Mouse (Mus musculus) kidney, embryonic 16.5 days (tissue): Measurements from ENCODE around the gene Alox12. TPM values are rescaled to one million over a fixed set of nuclear protein-coding genes. Genes with fewer than 3 reads are reported as not detected.
A peak's percentile ranks its signal among the peaks of the same experiment; 100 is the strongest.

Experiments
- ATAC-seq: fragments of 200-750 bp; cut with Nextera tagmentation; 2 replicates; pipeline ENCODE4 v1.8.0; 2017; ENCODE audit warnings: moderate TSS enrichment; ENCODE audit not compliant: low FRiP score, low TSS enrichment
- H3K27ac ChIP-seq: fragments of 300-500 bp; sonication (generic); 2 replicates; pipeline ENCODE4 v1.5.1; 2014; ENCODE audit warnings: low read length
- H3K27me3 ChIP-seq: fragments of 300-500 bp; sonication (generic); 2 replicates; pipeline ENCODE4 v1.6.1; 2014; ENCODE audit warnings: low read length, control low read depth, mixed read lengths; ENCODE audit not compliant: insufficient read depth
- H3K36me3 ChIP-seq: fragments of 300-500 bp; sonication (generic); 2 replicates; pipeline ENCODE4 v1.6.1; 2014; ENCODE audit warnings: low read length, control low read depth, mixed read lengths; ENCODE audit not compliant: insufficient read depth
- H3K4me1 ChIP-seq: fragments of 300-500 bp; sonication (generic); 2 replicates; pipeline ENCODE4 v1.6.1; 2014; ENCODE audit warnings: low read length, control low read depth, mixed read lengths; ENCODE audit not compliant: insufficient read depth
- H3K4me2 ChIP-seq: fragments of 300-500 bp; sonication (generic); replicated peaks from 2 replicates; pipeline ENCODE4 v1.6.1; 2014; ENCODE audit warnings: low read depth, low read length
- H3K4me3 ChIP-seq: fragments of 300-500 bp; sonication (generic); 2 replicates; pipeline ENCODE4 v1.5.1; 2014; ENCODE audit warnings: mild to moderate bottlenecking, low read length
- H3K9ac ChIP-seq: fragments of 300-500 bp; sonication (generic); replicated peaks from 2 replicates; pipeline ENCODE4 v1.6.1; 2014; ENCODE audit warnings: low read length
- H3K9me3 ChIP-seq: fragments of 300-500 bp; sonication (generic); 2 replicates; pipeline ENCODE4 v1.6.1; 2016; ENCODE audit warnings: low read length, control low read depth
- WGBS: fragments of 180-500 bp; shearing (Covaris S2); extraction: QIAGEN DNeasy Blood & Tissue Kit; methylation state at CpG from one replicate; pipeline ENCODE4 v1.1.7; 2014; 5-methylcytosine and 5-hydroxymethylcytosine counted together
- polyA plus RNA-seq: library from polyadenylated mRNA; unstranded; fragments of >200 nt; fragmentation: Nextera tagmentation; extraction: Ambion mirVana; gene quantifications from 2 replicates; pipeline ENCODE4 v1.2.1, GENCODE M21; 2015

Alox12 gene
- polyA plus RNA-seq, 1 experiment from 2014 or later = 6.9 TPM

DNA sequence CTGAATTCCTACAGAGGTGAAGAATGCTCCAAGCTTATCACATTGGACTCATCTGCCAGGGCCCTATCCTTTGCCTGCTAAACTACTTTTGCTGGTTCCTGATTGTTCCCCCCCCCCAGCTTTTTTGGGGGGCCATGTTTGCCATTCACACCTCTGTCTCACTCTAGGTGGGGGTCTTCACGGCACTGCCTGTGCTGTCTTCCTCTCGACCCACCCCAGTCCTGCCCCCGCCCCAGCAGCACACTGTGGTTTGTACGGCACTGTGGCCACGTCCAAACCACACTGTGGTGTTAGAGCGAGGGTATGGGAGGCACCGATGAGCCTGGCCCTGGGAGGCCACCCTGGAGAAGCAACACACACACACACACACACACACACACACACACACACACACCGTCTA lies 20.7 kb downstream of the Alox12 start:
- WGBS = 87% methylated on average over 8 of the region's 8 CpGs
- peaks cover 53% of the 10 kb centered on the region for H3K4me1 ChIP-seq
- H3K27me3 ChIP-seq = peaks cover 7% of the 10 kb centered on the region
- no peak overlapping the region for H3K4me3 ChIP-seq
- H3K4me2 ChIP-seq = no peak overlapping the region
- peaks cover 11% of the 10 kb centered on the region; the same call in 1 of the 2 replicates for H3K36me3 ChIP-seq
- 0 out of 2 replicates have a peak overlapping the region, but pooled peaks have one; percentile 25 for H3K9ac ChIP-seq
- ATAC-seq = no peak
- H3K9me3 ChIP-seq = no peaks in the 10 kb centered on the region
- 0 out of 2 replicates have a peak overlapping the region, but pooled peaks have one; percentile 17 for H3K27ac ChIP-seq

DNA sequence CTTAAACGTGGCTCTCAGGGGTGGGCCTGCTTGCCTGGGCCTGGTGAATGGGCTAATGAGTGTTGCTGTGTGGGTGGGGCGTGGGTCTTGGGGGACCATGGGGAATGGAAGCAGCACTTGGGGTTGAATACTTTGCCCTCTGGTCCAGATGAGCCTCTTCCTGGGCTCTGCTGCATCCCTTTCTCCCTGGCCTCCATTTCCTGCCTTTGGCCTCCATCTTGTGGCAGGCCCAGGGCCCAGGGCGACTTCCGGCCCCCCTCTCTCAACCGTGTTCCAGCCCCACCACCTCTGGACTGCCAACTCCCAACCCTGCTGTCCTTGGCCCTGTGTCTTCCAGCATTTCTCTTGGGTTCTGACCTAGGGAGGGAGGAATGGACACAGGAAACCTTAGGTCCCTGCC lies 21.1 kb downstream of the Alox12 start:
- Histone ChIP-seq H3K4me3 (no peak overlapping the region), H3K36me3 (peaks cover 11% of the 10 kb centered on the region; the same call in 1 of the 2 replicates), H3K4me2 (no peak overlapping the region; the same call in 1 of the 2 replicates), H3K27me3 (peaks cover 12% of the 10 kb centered on the region), H3K9me3 (no peaks in the 10 kb centered on the region), H3K27ac (0 out of 2 replicates have a peak overlapping the region, but pooled peaks have one; percentile 17), H3K4me1 (peaks cover 55% of the 10 kb centered on the region), H3K9ac (0 out of 2 replicates have a peak overlapping the region, but pooled peaks have one; percentile 25)
- WGBS = 56% methylated on average over 5 of the region's 5 CpGs
- no peak for ATAC-seq

DNA sequence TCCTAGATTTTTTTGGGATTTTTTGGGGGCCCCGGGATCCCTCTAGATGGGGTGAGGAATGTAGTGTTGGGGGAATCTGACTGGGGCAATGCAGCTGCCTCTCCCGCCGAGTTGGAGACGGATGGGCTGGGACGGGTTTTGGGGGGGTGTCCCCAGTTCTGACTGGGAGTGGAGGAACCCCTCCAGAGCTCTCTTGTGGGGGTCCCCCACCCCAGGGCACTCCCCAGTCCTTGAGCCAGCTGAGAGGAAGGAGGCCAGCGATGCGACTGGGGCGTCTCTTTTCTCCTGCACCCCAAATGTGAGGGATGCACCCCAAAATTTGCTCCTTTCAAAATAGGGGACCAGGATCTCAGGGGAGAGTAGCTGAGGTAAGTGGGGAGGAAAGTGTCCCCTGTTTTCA lies 22.1 kb downstream of the Alox12 start:
- WGBS = 40% methylated on average over 8 of the region's 8 CpGs
- Histone ChIP-seq H3K4me1 (peaks cover 47% of the 10 kb centered on the region), H3K27ac (peak overlapping the region; percentile 34; the same call in 1 of the 2 replicates), H3K9ac (peak overlapping the region; percentile 79), H3K9me3 (no peaks in the 10 kb centered on the region), H3K36me3 (peaks cover 11% of the 10 kb centered on the region; the same call in 1 of the 2 replicates), H3K27me3 (peaks cover 22% of the 10 kb centered on the region), H3K4me3 (peak overlapping the region; percentile 46), H3K4me2 (peak overlapping the region; percentile 77)
- no peak for ATAC-seq

DNA sequence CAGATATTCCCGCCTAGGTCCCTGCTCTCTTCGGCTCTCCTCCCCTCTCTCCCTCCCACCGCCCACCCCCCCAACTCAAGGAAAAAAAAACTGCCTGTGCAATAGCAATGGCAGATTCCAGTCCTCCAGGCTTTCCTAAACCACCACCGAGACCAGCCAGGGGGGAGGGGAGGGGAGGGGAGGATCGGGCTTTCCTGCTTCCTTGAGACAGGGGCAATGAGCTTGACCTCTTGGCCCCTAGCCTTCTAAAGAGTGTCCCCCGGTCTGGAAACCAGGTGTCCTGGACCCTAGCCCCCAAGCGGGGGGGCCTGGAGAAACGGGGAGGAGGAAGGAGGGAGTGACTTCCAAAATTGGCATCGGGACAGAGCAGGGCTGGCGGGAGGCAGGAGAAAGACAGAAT lies 22.6 kb downstream of the Alox12 start:
- no peaks in the 10 kb centered on the region for H3K9me3 ChIP-seq
- peak overlapping the region; percentile 34; the same call in 1 of the 2 replicates for H3K27ac ChIP-seq
- 5% methylated on average over 9 of the region's 10 CpGs for WGBS
- peaks cover 11% of the 10 kb centered on the region; the same call in 1 of the 2 replicates for H3K36me3 ChIP-seq
- H3K27me3 ChIP-seq = peaks cover 27% of the 10 kb centered on the region
- no peak for ATAC-seq
- peak overlapping the region; percentile 79 for H3K9ac ChIP-seq
- peak overlapping the region; percentile 77 for H3K4me2 ChIP-seq
- peaks cover 47% of the 10 kb centered on the region for H3K4me1 ChIP-seq
- H3K4me3 ChIP-seq = peak overlapping the region; percentile 46

DNA sequence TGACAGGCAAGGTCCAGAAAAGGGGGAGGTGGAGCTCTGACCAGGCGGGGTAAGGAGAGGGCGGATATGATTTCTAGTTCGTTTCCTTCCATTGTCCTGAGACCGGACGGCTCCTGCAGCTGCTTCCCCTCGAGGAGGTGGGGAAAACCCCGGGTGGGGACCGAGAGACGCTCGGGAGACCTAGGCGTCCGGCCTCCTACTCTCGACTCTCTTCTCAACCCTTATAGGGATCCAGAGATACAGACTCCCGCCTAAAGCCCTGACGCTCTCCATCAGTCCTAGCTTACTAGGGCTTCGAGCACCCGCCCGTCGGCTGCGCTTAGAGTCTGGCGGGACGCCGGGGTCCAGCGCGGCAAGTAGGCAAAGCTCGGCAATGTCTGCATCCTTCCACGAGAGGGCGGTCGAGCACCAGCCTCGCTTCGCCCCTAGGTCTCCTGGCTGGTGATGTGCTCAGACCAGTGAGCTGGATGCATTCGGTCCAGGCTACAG lies 24.9 kb downstream of the Alox12 start:
- Histone ChIP-seq H3K4me3 (peak overlapping the region; percentile 48), H3K27me3 (peaks cover 49% of the 10 kb centered on the region), H3K4me1 (peaks cover 38% of the 10 kb centered on the region), H3K4me2 (peak overlapping the region; percentile 56), H3K36me3 (peaks cover 5% of the 10 kb centered on the region; the same call in 1 of the 2 replicates), H3K9me3 (no peaks in the 10 kb centered on the region), H3K9ac (peak overlapping the region; percentile 12), H3K27ac (peak overlapping the region; percentile 82)
- peak; percentile 70 for ATAC-seq
- WGBS = under 1% methylated on average over 32 of the region's 32 CpGs

DNA sequence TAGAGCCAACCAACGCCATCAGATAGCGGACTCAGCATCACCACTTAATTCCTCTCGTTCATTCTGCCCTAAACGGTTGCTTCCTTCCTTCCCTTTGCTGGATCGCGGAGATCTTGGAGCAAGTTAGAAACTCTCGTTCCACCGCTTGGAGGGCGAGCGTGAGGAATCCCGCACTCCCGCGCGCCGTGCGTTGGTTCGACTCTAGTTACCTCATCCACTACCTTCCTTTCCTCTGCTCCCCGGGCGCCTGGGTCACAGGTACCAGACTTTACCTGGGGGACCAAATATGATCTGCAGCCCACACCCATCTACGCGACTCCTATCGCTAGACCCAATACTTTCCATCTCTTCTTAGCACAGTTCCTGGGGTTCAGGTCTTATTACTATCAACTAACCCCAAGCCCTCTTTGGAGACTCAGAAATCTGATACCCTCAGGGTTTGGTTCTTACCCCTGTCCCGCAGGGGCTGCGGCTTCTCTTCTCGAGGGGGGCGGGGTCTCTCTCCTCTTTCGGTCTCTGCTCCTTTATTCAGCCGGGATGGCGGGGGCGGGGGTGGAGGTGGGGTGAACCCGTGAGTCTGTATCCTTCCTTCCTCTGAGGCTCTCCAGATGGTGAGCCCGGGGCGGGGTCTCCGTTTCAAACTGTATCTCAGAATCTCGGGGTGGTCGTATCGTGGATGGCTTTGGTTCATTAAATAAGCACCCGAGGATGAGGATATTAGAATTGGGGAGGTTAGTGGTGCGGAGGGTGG lies 25.7 kb downstream of the Alox12 start, which contains the start of gene Bcl6b:
Gene Bcl6b (minus strand): TSS at position 539 of the 751 bp plus-strand sequence.
- Histone ChIP-seq H3K27ac (peak within 1 kb of the TSS; percentile 82), H3K9ac (peak within 1 kb of the TSS; percentile 69), H3K4me2 (peak within 1 kb of the TSS; percentile 56), H3K27me3 (peaks cover 49% of the 10 kb centered on the region), H3K4me3 (peak within 1 kb of the TSS; percentile 48), H3K9me3 (no peaks in the 10 kb centered on the region), H3K4me1 (peaks cover 38% of the 10 kb centered on the region), H3K36me3 (no peaks in the 10 kb centered on the region; the same call in 1 of the 2 replicates)
- under 1% methylated on average over 39 of the region's 39 CpGs for WGBS
- ATAC-seq = peak; percentile 11; the same call in 1 of the 2 replicates

DNA sequence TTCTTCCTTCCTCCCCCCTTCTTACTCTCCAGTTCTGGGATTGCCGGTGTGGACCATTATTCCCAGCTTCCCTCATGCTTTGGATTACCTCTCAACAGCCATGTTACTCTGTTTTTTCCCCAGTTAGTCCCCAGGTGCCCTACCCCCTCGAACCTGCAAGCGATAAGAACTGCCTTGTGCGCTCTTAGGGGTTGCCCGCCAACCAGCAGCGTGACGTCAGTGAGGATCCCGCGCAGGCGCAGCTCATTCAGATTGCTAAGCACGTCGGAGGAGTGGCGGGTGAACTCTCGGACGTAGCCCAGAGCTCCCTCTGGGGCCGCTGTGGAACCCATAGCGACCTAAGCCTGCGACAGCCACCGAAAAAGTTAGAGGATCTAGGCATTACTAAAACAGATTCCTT lies 26.3 kb downstream of the Alox12 start:
- Histone ChIP-seq H3K4me1 (peaks cover 34% of the 10 kb centered on the region), H3K9ac (peak overlapping the region; percentile 69), H3K4me2 (peak overlapping the region; percentile 56), H3K27ac (peak overlapping the region; percentile 46), H3K4me3 (peak overlapping the region; percentile 48), H3K27me3 (peaks cover 49% of the 10 kb centered on the region), H3K9me3 (no peaks in the 10 kb centered on the region), H3K36me3 (no peaks in the 10 kb centered on the region)
- WGBS = under 1% methylated on average over 19 of the region's 19 CpGs
- ATAC-seq = 0 out of 2 replicates have a peak, but pooled peaks have one; percentile 24

DNA sequence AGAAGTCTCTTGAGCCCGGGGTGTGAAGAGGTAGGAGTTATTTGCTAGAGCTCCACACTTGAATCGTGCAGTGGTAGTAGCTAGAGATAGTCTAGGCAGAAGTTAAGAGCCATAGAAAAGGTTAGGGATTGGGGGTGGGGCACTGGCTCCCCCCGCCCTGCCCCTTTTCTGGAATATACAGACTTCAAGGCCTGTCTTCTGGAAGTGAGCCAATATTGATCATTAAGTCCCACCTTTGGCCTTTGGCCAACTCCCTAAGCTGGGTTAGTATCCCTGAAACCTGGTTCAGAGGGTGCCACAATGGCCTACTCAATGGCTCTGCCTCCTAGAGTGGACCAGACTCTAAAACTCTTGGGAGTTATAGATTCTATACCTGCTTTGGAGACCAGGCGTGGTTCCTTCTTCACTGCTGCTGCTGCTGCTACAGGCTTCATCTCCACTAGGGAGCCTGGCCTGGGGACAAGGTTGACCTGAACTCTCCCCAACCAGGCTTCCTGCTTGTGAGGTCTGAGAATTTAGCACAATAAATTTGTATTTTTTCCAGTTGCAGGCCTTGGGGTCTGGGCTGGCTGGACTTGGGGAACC lies 27.4 kb downstream of the Alox12 start:
- Histone ChIP-seq H3K9me3 (no peaks in the 10 kb centered on the region), H3K4me3 (peak overlapping the region; percentile 48), H3K27ac (no peak overlapping the region), H3K4me2 (peak overlapping the region; percentile 56), H3K36me3 (no peaks in the 10 kb centered on the region), H3K4me1 (peaks cover 24% of the 10 kb centered on the region), H3K27me3 (peaks cover 49% of the 10 kb centered on the region), H3K9ac (peak overlapping the region; percentile 69)
- 81% methylated on average over 4 of the region's 4 CpGs for WGBS
- ATAC-seq = no peak

DNA sequence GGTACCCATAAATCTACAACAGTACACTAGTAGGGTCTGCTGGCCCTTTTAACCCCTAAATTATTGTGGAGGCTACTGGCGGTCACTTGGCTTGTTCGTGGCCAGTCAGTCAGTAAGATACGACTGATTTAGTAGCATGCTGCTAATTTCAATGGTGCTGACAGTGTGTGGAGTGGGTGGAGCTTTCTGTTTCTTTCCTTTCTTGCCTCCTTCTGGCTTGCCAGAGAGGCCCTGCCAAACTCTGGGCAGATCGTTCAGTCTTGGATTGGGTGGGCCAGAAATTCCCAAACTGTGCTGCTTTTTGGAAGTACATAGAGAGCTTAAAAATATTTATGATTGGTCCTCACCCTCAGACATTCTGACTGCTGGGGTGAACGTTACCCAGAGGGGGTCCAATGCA lies 28.0 kb downstream of the Alox12 start:
- peaks cover 21% of the 10 kb centered on the region for H3K4me1 ChIP-seq
- H3K4me3 ChIP-seq = peak overlapping the region; percentile 48
- H3K27me3 ChIP-seq = peaks cover 51% of the 10 kb centered on the region
- peak overlapping the region; percentile 56 for H3K4me2 ChIP-seq
- WGBS = 23% methylated on average over 5 of the region's 5 CpGs
- no peaks in the 10 kb centered on the region for H3K36me3 ChIP-seq
- H3K9me3 ChIP-seq = no peaks in the 10 kb centered on the region
- peak overlapping the region; percentile 69 for H3K9ac ChIP-seq
- no peak for ATAC-seq
- no peak overlapping the region for H3K27ac ChIP-seq
